Mouse (Mus musculus) brown adipose tissue, adult 24 weeks (tissue): ENCODE measurements at regions not wholly inside any gene's neighbourhood (a gene's known extent, or its start where the extent isn't known, plus 50 kb on each side); places are given as distances from the start of the nearest gene placed in this dataset.

Source experiments
- H3K27ac ChIP-seq: fragments of 200-500 bp; replicated peaks from 2 replicates; pipeline ENCODE4 v1.5.1; 2012; ENCODE audit warnings: low read depth, mild to moderate bottlenecking, low read length
- H3K4me1 ChIP-seq: fragments of 200-500 bp; 2 replicates; pipeline ENCODE4 v1.6.1; 2012; ENCODE audit warnings: low read length, mixed read lengths; ENCODE audit not compliant: control insufficient read depth, insufficient read depth, insufficient read length
- H3K4me3 ChIP-seq: fragments of 200-500 bp; 2 replicates; pipeline ENCODE4 v1.5.1; 2012; ENCODE audit warnings: low read depth, mild to moderate bottlenecking, low read length, moderate library complexity; ENCODE audit not compliant: insufficient read depth

GRCm38 (mm10) chr10:96188168-96188567 lies 51.8 kb downstream of the Gm5426 start:
- Histone ChIP-seq H3K4me1 (peaks cover 8% of the 10 kb centered on the region; the same call in 1 of the 2 replicates), H3K27ac (0 out of 2 replicates have a peak overlapping the region, but pooled peaks have one; percentile 29), H3K4me3 (no peak overlapping the region)

DNA sequence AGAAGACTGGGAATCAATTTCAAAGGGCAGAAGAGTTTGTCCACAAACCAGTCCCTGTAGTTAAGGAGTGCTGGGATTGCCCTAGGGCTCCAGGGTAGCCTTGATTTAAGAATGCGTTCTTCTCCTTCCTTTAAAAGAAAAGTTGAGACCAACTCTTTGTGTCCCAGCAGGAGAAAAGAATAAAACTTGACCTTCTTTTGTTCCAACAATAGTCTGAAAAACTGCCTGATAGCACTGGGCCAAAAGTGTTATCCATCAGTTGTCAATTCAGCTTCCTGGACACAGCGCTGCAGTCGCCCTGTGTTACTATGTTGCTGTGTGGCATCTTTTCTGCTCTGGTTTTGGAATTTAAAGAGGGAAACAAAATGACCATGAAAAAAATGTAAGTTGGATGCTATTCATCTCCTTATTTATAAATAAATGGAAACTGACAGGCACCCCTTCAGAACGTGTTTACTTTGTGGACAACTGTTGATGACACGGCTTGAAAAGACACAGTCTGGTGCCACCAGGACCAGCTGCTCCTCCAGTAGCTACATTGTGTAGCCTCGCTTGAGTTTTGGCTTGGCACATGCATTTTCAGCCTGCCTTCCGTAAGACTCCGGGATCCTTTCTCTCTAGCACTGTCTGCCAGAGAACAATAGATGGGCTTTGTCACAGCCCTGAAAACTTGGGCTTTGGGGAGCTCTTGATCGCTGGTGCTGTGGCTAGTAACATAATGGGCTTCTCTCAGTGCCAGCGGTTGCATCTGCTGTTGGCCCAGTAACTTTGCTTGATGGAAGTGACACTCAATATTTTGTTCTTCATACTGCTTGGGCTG lies 54.0 kb downstream of the Gm5426 start:
- H3K4me3 ChIP-seq = no peak overlapping the region
- no peak overlapping the region for H3K27ac ChIP-seq

DNA sequence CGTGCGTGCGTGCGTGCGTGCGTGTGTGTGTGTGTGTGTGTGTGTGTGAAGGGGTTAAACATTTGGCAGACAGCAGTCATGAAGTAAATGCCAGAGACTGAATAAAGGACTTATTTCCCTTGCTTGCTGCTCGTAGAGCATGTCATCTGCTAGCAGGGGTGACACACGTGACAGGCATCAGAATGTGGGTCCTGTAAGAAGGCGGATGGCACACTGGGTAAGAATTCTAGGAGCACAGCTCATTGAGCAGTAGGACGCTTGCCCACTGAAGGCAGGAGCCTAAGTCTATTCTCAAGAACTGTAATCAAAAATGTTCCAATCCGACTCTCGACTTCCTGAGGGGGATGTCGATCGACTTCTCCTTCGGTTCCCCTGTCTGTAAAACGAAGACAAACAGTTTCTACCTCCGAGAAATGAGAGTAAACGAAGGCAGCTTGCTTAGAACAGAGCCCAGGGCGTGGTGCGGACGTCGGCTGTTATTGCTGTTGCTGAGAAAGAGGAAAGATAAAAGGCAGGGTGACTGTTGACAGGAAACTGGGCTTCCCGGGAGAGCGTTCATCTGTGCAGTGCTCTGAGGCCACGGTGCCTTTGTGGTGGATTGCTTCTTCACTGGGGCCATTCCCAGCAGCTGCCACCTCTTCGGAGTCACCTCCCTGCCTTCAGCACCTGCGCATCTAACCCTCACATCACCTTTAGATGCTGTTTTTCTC lies 64.7 kb downstream of the Gm5426 start:
- Histone ChIP-seq H3K27ac (no peak overlapping the region), H3K4me1 (no peaks in the 10 kb centered on the region; the same call in 1 of the 2 replicates), H3K4me3 (no peak overlapping the region)

More for the DNA sequence above, 54.0 kb downstream of the Gm5426 start:
- H3K4me1 ChIP-seq = peaks cover 8% of the 10 kb centered on the region; the same call in 1 of the 2 replicates

- H3K27ac ChIP-seq = no peak overlapping the region
- H3K4me3 ChIP-seq = no peak overlapping the region
These were observed 65.5 kb downstream of the Gm5426 start for GRCm38 (mm10) chr10:96201891-96202290.

DNA sequence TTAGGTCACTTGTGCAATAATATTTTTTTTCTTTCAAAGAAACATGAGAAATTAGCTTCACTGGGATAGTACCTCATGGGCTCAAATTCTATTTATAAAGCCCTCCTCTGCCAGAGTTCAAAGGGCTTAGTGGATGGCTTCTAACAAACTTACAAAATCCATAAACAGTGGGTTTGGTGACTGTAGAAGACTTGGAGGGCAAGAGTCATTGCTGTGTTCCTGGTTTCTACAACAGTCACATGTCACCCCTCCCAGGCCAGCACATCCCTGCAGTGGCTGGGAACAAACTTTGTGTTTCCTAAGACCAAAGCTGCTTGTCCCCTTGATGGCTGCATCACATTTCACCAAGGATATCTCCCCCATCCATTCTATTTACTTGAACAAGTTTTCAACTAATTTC lies 66.5 kb downstream of the Gm5426 start:
- Histone ChIP-seq H3K4me1 (no peaks in the 10 kb centered on the region; the same call in 1 of the 2 replicates), H3K4me3 (no peak overlapping the region), H3K27ac (no peak overlapping the region)

More at GRCm38 (mm10) chr10:96201891-96202290, 65.5 kb downstream of the Gm5426 start:
- no peaks in the 10 kb centered on the region; the same call in 1 of the 2 replicates for H3K4me1 ChIP-seq

- Histone ChIP-seq H3K4me1 (no peaks in the 10 kb centered on the region; the same call in 1 of the 2 replicates), H3K4me3 (no peak overlapping the region), H3K27ac (no peak overlapping the region)
These were observed 67.8 kb downstream of the Gm5426 start for GRCm38 (mm10) chr10:96204198-96204597.

- no peaks in the 10 kb centered on the region for H3K4me1 ChIP-seq
- H3K4me3 ChIP-seq = peak overlapping the region; percentile 32; the same call in 1 of the 2 replicates
- peak overlapping the region; percentile 82 for H3K27ac ChIP-seq
These were observed 72.8 kb downstream of the Gm5426 start for GRCm38 (mm10) chr10:96209171-96209570.

- Histone ChIP-seq H3K4me3 (no peak overlapping the region), H3K4me1 (no peaks in the 10 kb centered on the region), H3K27ac (no peak overlapping the region)
These were observed 74.8 kb downstream of the Gm5426 start for GRCm38 (mm10) chr10:96211189-96211588.

GRCm38 (mm10) chr10:96213876-96214275 lies 77.5 kb downstream of the Gm5426 start:
- no peak overlapping the region for H3K4me3 ChIP-seq
- H3K27ac ChIP-seq = no peak overlapping the region
- H3K4me1 ChIP-seq = no peaks in the 10 kb centered on the region

DNA sequence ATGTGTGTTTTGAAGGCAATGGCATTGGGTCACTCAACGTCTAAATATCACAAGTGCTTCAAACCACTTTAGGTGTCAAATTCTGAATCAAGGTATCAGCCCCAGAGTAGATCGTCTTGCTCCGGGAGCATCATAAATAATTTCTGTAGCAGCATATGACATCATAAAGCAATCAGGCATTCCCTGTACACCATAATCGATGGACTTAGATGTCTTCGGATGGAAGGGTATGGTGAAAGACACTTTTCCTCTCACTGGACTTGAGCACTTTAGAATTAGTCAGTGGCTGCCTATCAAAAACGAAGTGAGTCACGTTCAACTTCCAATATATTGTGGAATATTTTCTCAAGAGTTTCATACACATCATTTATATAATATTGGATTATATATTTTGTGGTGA lies 77.9 kb downstream of the Gm5426 start:
- no peaks in the 10 kb centered on the region for H3K4me1 ChIP-seq
- no peak overlapping the region for H3K27ac ChIP-seq
- H3K4me3 ChIP-seq = no peak overlapping the region

GRCm38 (mm10) chr10:96214946-96215345 lies 78.5 kb downstream of the Gm5426 start:
- H3K4me3 ChIP-seq = no peak overlapping the region
- no peak overlapping the region for H3K27ac ChIP-seq
- no peaks in the 10 kb centered on the region for H3K4me1 ChIP-seq

GRCm38 (mm10) chr10:96220731-96221130 lies 84.3 kb downstream of the Gm5426 start:
- Histone ChIP-seq H3K27ac (no peak overlapping the region), H3K4me3 (no peak overlapping the region), H3K4me1 (no peaks in the 10 kb centered on the region)

DNA sequence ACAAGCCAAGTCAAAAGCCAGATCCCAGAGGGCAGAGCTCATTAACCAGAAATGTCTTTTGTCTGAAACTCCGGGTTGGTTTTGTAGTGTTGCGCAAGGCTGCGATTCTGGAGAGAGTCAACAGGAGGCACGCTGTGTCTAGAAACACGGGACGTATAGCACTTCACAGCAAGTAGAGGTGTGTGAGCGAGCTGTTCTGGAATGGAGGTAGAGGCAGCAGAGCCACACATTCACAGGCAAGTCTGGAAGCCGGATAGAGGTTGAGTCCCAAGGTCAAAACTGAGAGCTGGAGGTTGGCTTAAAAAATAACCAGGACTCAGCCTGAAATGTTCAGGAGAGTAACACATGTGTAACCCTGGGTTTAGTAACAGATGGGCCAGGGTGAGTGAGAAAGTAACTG lies 94.0 kb downstream of the Gm5426 start:
- Histone ChIP-seq H3K4me3 (no peak overlapping the region), H3K4me1 (no peaks in the 10 kb centered on the region), H3K27ac (no peak overlapping the region)

DNA sequence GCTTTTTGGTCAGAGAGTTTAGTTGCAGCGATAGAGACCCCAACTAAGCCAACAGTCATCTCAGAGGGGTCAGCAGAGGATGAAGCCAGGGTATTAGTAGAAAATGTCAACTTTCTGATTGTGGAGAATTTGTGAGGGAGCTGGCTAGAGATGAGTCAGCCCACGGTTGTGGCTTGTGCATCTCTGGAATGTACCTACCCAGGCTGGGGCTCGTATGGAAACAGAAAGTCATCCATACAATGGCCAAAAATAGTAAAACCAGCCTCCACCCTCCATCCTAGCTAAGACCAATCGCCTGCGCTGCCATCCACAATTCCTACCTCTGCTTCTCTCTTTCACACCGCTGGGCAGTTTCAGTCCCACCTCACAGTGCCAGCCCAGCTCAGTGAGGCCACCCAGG lies 94.9 kb downstream of the Gm5426 start:
- H3K4me3 ChIP-seq = no peak overlapping the region
- no peak overlapping the region for H3K27ac ChIP-seq
- H3K4me1 ChIP-seq = no peaks in the 10 kb centered on the region

DNA sequence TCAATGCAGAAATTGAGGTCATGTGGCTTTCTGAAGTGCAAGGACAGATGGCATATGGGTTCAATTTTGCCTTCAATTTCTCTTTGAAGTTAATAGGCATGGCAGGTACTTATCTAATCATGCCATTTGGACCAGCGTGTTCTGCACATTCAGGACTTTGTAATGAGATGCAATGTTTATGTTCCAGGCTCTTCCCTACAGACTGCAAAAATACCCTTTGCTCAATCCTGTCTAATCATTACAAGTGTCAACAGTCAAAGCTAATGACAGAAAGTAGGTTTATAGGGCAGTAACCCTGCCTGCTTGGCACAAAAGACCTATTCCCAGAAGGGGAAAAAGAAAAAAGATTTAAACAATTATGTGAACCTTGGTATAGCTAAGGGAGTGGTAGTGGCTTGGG lies 96.5 kb downstream of the Gm5426 start:
- H3K4me1 ChIP-seq = no peaks in the 10 kb centered on the region
- no peak overlapping the region for H3K27ac ChIP-seq
- no peak overlapping the region for H3K4me3 ChIP-seq
